Mouse (Mus musculus) cerebellum, adult 9-11 months (tissue): ENCODE results near the gene Gngt2.
"Not testable (repeated sequence)": the region's sequence is repeated elsewhere in the genome, so short reads cannot be mapped to it uniquely, and the experiment has no call there.

ENCODE experiments used
- DNase-seq: peaks from one replicate; pipeline ENCODE4 v3.0.0; 2022

Gngt2 gene

DNA sequence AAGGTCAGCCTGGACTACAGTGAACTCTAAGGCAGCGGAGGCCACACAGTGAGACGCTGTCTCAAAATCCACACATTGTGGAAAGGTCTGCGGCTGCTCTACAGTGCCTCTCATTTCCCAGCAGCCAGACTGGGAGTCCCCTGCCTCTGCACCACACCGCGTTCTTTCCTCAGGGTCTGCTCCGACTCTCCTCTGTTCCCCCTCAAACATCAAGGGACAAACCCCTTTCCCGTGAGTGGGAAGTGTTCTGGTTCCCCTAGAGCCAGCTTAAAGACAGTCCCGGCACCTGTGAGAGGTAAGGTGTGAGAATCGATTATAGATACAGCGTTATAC, 4.4 kb downstream of the Gngt2 start:
- no peak for DNase-seq

DNA sequence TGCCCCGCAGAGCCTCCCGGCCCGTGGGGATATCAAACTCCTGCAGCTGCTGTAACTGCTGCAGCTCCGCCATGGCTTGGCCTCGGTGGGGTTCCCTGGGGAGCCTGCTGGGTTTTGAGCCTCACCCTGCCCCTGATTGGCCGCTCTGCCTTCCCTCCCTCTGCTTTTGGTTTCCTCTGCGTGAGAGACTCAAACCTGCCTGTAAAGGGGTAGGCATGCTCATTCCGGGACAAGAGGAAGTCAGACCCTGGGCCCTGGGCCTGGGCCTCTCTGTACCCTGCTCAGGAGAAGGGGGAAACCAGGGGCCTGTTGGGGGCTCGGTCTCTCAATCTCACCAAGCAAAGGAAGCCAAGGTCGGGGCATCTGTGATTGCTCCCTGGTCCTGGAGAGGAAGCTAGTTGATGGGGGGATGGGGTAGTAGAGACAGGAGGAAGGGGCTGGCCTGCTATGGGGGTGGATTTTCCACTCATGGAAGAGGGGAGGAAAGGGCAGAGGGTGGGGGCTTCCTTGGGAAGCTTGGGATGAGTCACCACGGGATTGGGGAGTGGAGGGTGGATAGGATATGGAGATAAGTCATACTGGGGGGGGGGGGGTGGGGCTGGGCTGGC, 5.2 kb downstream of the Gngt2 start, which contains the start of gene Abi3:
Gene Abi3, minus strand, starts transcription at position 403 of the 608 bp plus-strand sequence.
- no peak for DNase-seq

- DNase-seq = no peak
Observed at GRCm38 (mm10) chr11:95842953-95843352, 5.9 kb downstream of the Gngt2 start.

DNA sequence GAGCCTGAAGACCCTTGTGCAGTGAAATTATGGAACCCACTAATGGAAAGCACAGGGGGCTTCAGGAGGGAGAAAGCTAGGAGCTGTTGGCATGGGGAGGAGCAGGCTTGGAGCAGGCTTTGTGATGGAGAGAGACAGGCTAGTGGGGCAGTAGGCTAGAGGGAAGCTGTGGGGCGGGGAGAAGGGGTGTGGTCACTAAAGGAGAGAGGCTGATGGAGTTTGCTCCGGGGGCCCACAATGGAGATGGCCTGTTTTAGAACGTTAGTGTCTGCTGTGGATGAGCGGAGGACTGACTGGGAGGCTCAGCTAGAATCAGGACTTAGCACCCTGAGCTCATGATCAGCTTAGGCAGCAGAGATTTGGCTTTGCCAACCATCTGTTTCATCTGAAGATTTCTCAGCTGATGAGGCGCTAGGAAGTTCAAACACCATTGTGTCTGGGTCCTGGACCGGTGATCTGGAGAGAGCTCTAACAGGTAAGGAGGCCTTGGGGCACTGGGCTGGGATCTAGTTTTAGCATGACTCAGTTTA, 6.5 kb downstream of the Gngt2 start:
- DNase-seq = no peak

DNA sequence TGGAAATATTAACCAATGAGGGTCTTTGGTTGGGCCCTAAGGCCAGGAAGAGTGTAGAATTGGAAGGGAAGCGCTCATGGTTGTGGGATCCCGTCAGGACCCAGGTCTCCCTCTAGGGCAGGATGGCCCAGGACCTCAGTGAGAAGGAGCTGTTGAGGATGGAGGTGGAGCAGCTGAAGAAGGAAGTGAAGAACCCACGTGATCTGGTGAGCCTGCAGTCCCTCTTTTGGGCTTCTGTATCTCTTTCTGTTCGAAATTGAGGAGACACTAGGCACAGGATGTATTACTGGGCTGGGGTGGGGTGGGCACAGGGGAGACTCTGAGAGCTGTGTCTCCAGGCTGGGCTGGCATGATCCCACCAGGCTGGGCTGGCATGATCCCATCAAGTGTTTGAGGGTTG, 7.9 kb downstream of the Gngt2 start:
- DNase-seq = no peak

- DNase-seq = no peak
Observed at GRCm38 (mm10) chr11:95850898-95851297, 13.9 kb downstream of the Gngt2 start.

DNA sequence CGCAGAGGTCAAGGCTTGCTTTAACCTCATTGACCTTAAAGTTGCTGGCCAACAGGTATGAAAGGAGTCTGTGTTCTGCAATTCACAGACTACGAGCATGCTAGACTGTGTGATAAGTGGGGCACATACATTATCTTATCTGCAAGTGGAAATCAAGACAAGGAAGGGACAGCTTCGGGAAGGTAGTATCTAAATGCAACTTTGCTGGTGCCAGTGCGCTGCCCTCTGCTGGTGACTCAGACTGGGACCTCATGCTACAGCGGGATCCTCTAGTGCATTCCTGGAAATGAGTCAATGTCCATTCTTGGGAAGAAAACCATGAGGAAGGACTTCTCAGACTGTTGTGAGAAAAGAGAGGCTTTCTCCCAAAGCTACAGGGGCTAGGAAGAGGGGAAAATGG, 16.7 kb downstream of the Gngt2 start:
- peak; percentile 45 for DNase-seq

- DNase-seq = peak; percentile 68
Observed at GRCm38 (mm10) chr11:95857306-95857705, 20.3 kb downstream of the Gngt2 start.

DNA sequence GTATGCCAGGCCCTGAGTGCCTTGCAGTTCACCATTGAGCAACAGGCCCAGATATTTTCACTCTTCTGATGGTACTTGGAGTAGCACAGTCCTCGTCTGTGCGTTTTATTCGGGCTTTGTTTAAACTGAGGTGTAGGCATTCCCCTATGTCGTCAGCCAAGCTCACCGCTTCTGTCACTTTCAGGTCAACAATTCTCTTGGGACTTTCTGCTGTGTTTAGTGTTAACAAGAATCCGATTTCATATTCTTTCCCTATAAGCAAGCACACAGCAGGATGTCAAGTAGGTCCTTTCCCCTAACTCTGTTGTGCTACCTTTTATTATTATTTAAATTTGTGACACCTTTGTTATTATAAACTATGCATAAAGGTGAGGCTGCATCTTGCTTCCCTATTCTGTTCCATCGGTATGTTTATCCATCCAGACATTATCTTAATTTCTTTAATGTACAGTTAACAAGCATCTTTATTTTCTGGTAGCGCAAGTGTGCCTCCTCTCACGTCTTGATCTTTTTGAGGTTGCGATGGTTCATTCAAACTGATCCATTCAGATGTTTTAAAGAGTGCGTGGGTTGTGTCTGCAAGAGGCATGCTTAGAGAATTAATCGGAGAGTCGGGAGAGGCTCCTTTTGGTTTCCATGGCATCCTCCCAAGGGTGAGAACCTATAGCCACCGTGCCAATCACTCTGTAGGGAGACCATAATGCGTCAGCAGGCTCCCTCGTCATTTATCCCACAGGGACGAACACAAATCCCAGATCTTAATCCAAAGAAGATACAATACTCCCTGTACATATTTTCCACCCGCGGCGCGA, 20.9 kb downstream of the Gngt2 start:
- DNase-seq = no peak

DNA sequence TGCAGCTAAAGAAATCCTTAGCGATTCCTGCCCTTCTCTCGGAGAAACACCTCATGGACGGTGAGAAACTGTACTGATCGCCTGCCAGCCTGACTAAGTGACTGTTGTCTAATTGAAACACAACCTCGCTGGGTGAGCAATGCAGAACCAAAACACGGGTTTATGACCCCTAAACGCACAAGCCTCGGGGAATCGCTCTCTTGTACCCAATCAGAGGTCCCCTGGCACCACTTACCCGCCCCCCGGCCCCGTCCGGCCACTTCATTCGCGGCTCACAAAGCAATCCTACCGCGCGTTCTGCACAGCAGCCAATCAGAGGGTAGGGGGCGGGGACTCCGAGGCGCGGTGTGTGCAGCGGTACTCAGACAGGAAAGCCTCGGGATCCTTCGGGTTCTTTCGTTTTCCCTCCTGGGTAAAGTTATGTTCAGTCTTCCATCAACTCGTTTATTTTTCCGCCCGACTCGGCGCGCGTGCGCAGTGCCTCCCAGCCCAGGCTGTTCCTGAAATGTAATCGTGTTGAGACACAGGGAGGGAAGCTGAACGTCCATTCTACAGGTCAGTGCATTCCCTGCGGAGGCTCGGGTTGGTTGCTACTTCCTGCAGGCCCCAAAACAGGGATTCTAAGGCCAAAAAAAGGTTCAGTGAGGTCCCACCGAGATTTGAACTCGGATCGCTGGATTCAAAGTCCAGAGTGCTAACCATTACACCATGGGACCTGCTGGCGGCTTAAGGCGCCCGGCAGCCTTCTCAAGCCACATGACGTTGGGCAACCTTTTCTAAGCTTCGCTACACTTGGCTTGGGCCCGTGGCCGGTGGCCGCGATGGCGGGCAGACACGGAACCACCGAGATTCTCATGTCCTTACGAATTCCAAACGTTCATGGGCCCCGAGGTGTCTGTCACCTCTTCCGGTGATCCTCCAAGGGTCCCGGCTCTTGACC, 21.8 kb downstream of the Gngt2 start:
- DNase-seq = peak; percentile 98

- DNase-seq = no peak
Observed at GRCm38 (mm10) chr11:95859468-95859855, 22.4 kb downstream of the Gngt2 start.

DNA sequence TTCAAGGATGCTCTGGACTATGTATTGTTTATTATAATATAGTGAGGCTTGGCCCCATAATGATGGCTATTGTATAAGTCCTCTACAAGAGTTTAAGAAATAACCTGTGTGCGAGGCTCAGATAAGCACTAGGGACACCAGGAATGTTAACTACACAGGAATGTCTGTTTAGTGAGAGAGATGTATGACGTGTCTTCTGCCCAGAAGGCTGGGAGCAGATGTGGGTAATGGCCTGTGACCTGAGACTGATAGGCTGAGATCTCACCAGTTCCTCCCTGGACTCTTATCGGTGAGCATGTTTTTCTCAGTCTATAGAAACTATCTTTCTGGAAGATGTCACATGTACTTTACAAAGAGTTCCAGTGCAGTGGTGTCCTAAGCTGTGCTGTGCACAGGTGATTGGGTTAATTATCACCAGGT, 23.1 kb downstream of the Gngt2 start:
- peak; percentile 20 for DNase-seq

- no peak for DNase-seq
Observed at GRCm38 (mm10) chr11:95861397-95861796, 24.4 kb downstream of the Gngt2 start.

DNA sequence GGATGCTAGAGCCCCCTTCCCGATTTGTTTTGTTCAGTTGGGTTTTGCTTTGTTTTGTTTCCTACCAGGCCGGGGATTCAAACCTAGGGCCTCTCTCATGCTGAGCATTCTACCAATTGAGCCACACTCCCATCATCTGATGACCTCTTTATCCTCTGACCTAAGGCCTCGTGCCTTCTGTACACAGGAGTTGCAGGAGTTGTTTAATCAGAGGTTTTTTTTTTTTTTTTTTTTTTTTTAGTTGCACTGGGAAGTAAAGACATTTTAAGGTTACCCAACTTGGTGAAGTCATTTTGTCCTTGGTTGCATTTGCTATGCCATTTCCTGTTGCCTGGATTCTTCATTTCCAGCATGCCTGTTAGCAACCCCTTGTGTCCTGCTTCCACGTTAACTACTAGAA, 32.4 kb downstream of the Gngt2 start:
- no peak for DNase-seq

DNA sequence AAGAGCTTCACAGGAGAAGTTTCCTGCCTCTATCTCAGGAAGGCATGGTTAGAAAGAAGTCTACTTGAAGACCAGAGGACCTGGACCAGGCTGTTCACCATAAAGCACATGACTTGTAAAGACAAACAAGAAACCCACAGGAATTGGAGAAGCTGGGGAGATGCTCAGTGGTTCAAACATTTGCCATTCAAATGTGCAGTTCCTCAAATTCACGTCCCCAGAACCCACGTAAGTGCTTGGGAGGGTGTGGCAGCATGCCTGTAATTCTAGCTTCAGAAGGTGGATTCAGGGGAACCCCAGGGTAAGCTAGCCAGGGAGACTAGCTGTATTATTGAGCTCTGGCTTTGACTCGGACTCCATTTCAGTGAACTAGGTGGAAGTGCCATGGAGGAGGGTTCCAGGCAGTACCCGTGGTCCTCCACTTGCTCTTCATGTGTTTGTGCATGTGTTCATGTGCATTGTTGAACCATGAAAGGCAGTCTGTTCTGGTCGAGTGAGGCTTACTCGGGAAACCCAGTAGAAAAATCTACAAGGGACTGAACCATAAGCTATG, 33.0 kb downstream of the Gngt2 start:
- DNase-seq = no peak

DNA sequence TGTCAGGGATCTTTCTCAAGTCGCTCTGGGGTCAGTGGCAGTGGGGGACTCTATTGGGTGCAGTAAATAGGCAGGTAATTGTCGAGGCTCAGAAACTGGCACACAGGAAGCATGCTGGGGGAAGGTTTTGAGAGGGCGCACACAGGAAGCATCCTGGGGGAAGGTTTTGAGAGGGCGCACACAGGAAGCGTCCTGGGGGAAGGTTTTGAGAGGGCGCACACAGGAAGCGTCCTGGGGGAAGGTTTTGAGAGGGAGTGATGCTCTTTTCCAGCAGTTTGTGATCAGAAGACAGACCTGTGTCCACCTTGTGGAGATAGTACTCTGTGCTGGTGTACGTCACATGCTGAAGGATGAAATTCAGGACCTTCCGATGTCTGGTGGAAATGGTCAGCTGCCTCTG, 38.8 kb downstream of the Gngt2 start:
- no peak for DNase-seq

- DNase-seq = no peak
Observed at GRCm38 (mm10) chr11:95876296-95876695, 39.3 kb downstream of the Gngt2 start.

GRCm38 (mm10) chr11:95879861-95880260, 42.8 kb downstream of the Gngt2 start:
- DNase-seq = not testable (repeated sequence)

DNA sequence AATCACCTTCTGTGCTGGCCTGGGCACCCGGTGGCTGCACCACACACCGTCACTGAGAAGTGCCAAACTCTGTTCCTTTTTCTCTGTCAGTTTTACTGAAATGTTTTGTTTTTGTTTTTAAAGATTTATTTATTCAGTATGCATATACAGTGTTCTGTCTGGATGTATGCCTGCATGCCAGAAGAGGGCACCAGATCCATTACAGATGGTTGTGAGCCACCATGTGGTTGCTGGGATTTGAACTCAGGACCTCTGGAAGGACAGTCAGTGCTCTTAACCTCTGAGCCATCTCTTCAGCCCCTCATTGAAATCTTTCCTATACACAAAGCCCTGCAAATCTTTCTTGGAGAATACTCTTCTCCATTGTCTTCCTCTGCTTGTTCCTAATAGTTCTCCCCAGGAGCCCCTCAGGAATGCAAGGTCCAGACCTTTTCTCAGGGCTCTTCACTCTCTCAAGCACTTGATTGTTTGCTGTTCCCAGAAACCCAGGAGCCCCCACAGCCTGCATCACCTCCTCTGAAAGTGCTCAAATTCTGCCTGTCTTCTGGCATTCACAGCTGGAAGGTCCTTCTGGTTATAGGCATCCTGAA, 53.5 kb downstream of the Gngt2 start:
- DNase-seq = no peak
